8 mouse cellular contexts compared by ENCODE assay signal in genomic region chr2:39004880-39005435, GRCm38 (mm10). TPM values are rescaled to one million over a fixed set of nuclear protein-coding genes. Genes with fewer than 3 reads are reported as not detected.
DNase-seq lines count a peak whose midpoint lies in the region; ATAC-seq and TF ChIP-seq lines count a peak whose summit lies in the region.

TSS of gene Arpc5l (plus strand) at chr2:39005348.

- intact Hi-C loops in gastrocnemius, adult 2 months (cut with DNase I): loop anchor here (10.0 kb wide), 1 partner anchor 360 kb away; the partner anchor contains the start of gene Psmb7
- intact Hi-C loops in left cerebral cortex, adult 2 months (cut with DNase I): no loop called here

- ATAC-seq in hindbrain, postnatal 0 days: peak; percentile 89
- ATAC-seq in megakaryocyte, adult 5-6 weeks (ENCODE audit: poor library complexity, severe bottlenecking): peak; percentile 80

- no peaks in the 10 kb centered on the region for H3K27me3 ChIP-seq in hindbrain, postnatal 0 days (ENCODE audit: insufficient read depth, low read length)

- WGBS in hindbrain, postnatal 0 days: under 1% methylated on average over 58 of the region's 58 CpGs

- H3K4me3 ChIP-seq in gastrocnemius, adult 2 months: peak within 1 kb of the TSS; percentile 94
- H3K4me3 ChIP-seq in hindbrain, postnatal 0 days (ENCODE audit: low read length): peak within 1 kb of the TSS; percentile 57
- peak within 1 kb of the TSS; percentile 80 for H3K4me3 ChIP-seq in left cerebral cortex, adult 2 months

- TF ChIP-seq CTCF in gastrocnemius, adult 2 months (IDR thresholded peaks at IDR 0.05): no peak
- no peak for TF ChIP-seq CTCF in hindbrain, postnatal 0 days (IDR thresholded peaks at IDR 0.05; ENCODE audit: low read depth)
- no peak for TF ChIP-seq CTCF in left cerebral cortex, adult 2 months (IDR thresholded peaks at IDR 0.05)

- H3K4me1 ChIP-seq in hindbrain, postnatal 0 days (ENCODE audit: insufficient read depth, low read length): peaks cover 28% of the 10 kb centered on the region

- H3K9me3 ChIP-seq in hindbrain, postnatal 0 days (ENCODE audit: low read length): no peaks in the 10 kb centered on the region

- peak within 1 kb of the TSS; percentile 73 for H3K9ac ChIP-seq in hindbrain, postnatal 0 days (replicated peaks; ENCODE audit: low read length)

- H3K4me2 ChIP-seq in hindbrain, postnatal 0 days (ENCODE audit: low read depth, low read length): peak within 1 kb of the TSS; percentile 80

- H3K27ac ChIP-seq in gastrocnemius, adult 2 months: peak within 1 kb of the TSS; percentile 88
- peak within 1 kb of the TSS; percentile 93 for H3K27ac ChIP-seq in hindbrain, postnatal 0 days
- H3K27ac ChIP-seq in left cerebral cortex, adult 2 months: peak within 1 kb of the TSS; percentile 74

- peaks cover 30% of the 10 kb centered on the region for H3K36me3 ChIP-seq in hindbrain, postnatal 0 days (ENCODE audit: insufficient read depth, low read length)

- peak; percentile 81 for DNase-seq in WW6 (ENCODE audit: low read depth, low spot score)
- peak; percentile 83 to 90 for DNase-seq in cerebellum, postnatal 4 days (ENCODE audit: low spot score in 2 of 2)
- peak; percentile 95 for DNase-seq in gastrocnemius, adult 2 months
- peak; percentile 96 for DNase-seq in hindbrain, postnatal 0 days (ENCODE audit: low spot score)
- peak; percentile 91 to 93 for DNase-seq in left cerebral cortex, adult 2 months (ENCODE audit: extremely low spot score in 1 of 2, low spot score in 2 of 2)
- peak; percentile 92 for DNase-seq in right cerebral cortex, adult 2 months (ENCODE audit: low spot score in 2 of 2)
- peak; percentile 93 for DNase-seq in urinary bladder, postnatal 14 days (ENCODE audit: low spot score)

RNA-seq across cellular contexts. Expression of gene Arpc5l, which starts in this region (rescaled TPM):
- 100 to 1,000 TPM; 109 to 118 TPM for total RNA-seq in gastrocnemius, adult 2 months (2021)
- total RNA-seq in hindbrain, postnatal 0 days (2014; rRNA removed): 45.5 and 63.8 TPM in 2 replicates
- polyA plus RNA-seq in hindbrain, postnatal 0 days (2015; fragmentation: Nextera tagmentation; extraction: Ambion mirVana): 176 and 181 TPM in 2 replicates
- total RNA-seq in left cerebral cortex, adult 2 months (2021): 100 to 1,000 TPM; 106 to 108 TPM
- total RNA-seq in megakaryocyte, adult 5-6 weeks (2015): 65.4 and 69.5 TPM in 2 replicates
- 38.7 and 49.5 TPM in 2 replicates for total RNA-seq in megakaryocyte, adult 5-6 weeks (2017)

Comparison
In these comparisons a context has a peak if more than half of its experiments do, and no peak if none do; other contexts are left out.
1. Peak in every context shown above with its lines: DNase-seq, ATAC-seq, H3K4me3 ChIP-seq and H3K27ac ChIP-seq.